Mouse (Mus musculus): ENCODE data around the gene Nat8f2. TPM values are rescaled to one million over a fixed set of nuclear protein-coding genes. Genes with fewer than 3 reads are reported as not detected.
A peak's percentile ranks its signal among the peaks of the same experiment; 100 is the strongest.
"Not testable (repeated sequence)": the region's sequence is repeated elsewhere in the genome, so short reads cannot be mapped to it uniquely, and the experiment has no call there.

The Nat8f2 gene
- 0.02 TPM in 1 of 2 replicates, not detected in the other for polyA plus RNA-seq (2012; rRNA removed)

- H3K36me3 ChIP-seq (ENCODE audit: control insufficient read depth, insufficient read depth, low read length); DNase-seq (ENCODE audit: low read depth in 1 of 2, low spot score in 2 of 2); H3K4me1 ChIP-seq (ENCODE audit: control insufficient read depth, insufficient read depth, insufficient read length); H3K4me3 ChIP-seq (ENCODE audit: extremely low read depth, insufficient read depth, insufficient read length); H3K27ac ChIP-seq (ENCODE audit: insufficient read depth, low read length); H3K27me3 ChIP-seq (ENCODE audit: control insufficient read depth, insufficient read depth, low read length): not testable (repeated sequence)
- WGBS, result 86% methylated on average over 5 of the region's 5 CpGs
Measured at GRCm38 (mm10) chr6:85869006-85869405, at the start of gene Nat8f2. Gene Nat8f2 (minus strand): TSS chr6:85869158.

- H3K36me3 ChIP-seq (ENCODE audit: control insufficient read depth, insufficient read depth, low read length); DNase-seq (ENCODE audit: low read depth in 1 of 2, low spot score in 2 of 2); H3K27me3 ChIP-seq (ENCODE audit: control insufficient read depth, insufficient read depth, low read length); H3K4me1 ChIP-seq (ENCODE audit: control insufficient read depth, insufficient read depth, insufficient read length); H3K27ac ChIP-seq (ENCODE audit: insufficient read depth, low read length); H3K4me3 ChIP-seq (ENCODE audit: extremely low read depth, insufficient read depth, insufficient read length): not testable (repeated sequence)
- WGBS, result 94% methylated on average over 3 of the region's 3 CpGs
Measured at GRCm38 (mm10) chr6:85918341-85918740, 49.4 kb upstream of the Nat8f2 start.

GRCm38 (mm10) chr6:85916596-85916995, 47.6 kb upstream of the Nat8f2 start:
- peak overlapping the region; percentile 64; the same call in 1 of the 2 replicates for H3K27ac ChIP-seq (ENCODE audit: insufficient read depth, low read length)
- H3K4me3 ChIP-seq (ENCODE audit: extremely low read depth, insufficient read depth, insufficient read length), result peak overlapping the region; percentile 90; the same call in 1 of the 2 replicates
- DNase-seq (ENCODE audit: low read depth in 1 of 2, low spot score in 2 of 2), result no peak

GRCm38 (mm10) chr6:85915539-85916513, 46.9 kb upstream of the Nat8f2 start, which contains the start of gene Nat8f1:
Gene Nat8f1 (minus strand): TSS chr6:85915687.
- not testable (repeated sequence) for H3K36me3 ChIP-seq (ENCODE audit: control insufficient read depth, insufficient read depth, low read length); H3K4me1 ChIP-seq (ENCODE audit: control insufficient read depth, insufficient read depth, insufficient read length); H3K27me3 ChIP-seq (ENCODE audit: control insufficient read depth, insufficient read depth, low read length)
- Histone ChIP-seq H3K4me3 (ENCODE audit: extremely low read depth, insufficient read depth, insufficient read length) (peak within 1 kb of the TSS; percentile 90), H3K27ac (ENCODE audit: insufficient read depth, low read length) (peak within 1 kb of the TSS; percentile 93)
- TF ChIP-seq POLR2A (IDR thresholded peaks at IDR 0.05; ENCODE audit: low read depth, low read length) (peak; percentile 17; the same call in 1 of the 2 replicates), CTCF (IDR thresholded peaks at IDR 0.05; ENCODE audit: extremely low read depth, insufficient read depth, insufficient read length, insufficient replicate concordance) (peak; percentile 16; the same call in 1 of the 2 replicates)
- 1% methylated on average over 58 of the region's 61 CpGs for WGBS
- peak; percentile 74 to 77 for DNase-seq (ENCODE audit: low read depth in 1 of 2, low spot score in 2 of 2)

More at GRCm38 (mm10) chr6:85916596-85916995, 47.6 kb upstream of the Nat8f2 start:
- Histone ChIP-seq H3K36me3 (ENCODE audit: control insufficient read depth, insufficient read depth, low read length) (no peaks in the 10 kb centered on the region), H3K4me1 (ENCODE audit: control insufficient read depth, insufficient read depth, insufficient read length) (0 out of 2 replicates have a peak, but pooled peaks cover 4% of the 10 kb centered on the region), H3K27me3 (ENCODE audit: control insufficient read depth, insufficient read depth, low read length) (no peaks in the 10 kb centered on the region)
- TF ChIP-seq CTCF (IDR thresholded peaks at IDR 0.05; ENCODE audit: extremely low read depth, insufficient read depth, insufficient read length, insufficient replicate concordance) (no peak), POLR2A (IDR thresholded peaks at IDR 0.05; ENCODE audit: low read depth, low read length) (no peak)
- 88% methylated on average over 6 of the region's 6 CpGs for WGBS

- H3K27ac ChIP-seq (ENCODE audit: insufficient read depth, low read length), result peak overlapping the region; percentile 93
- no peaks in the 10 kb centered on the region for H3K36me3 ChIP-seq (ENCODE audit: control insufficient read depth, insufficient read depth, low read length)
- DNase-seq (ENCODE audit: low read depth in 1 of 2, low spot score in 2 of 2), result no peak
- peak overlapping the region; percentile 90 for H3K4me3 ChIP-seq (ENCODE audit: extremely low read depth, insufficient read depth, insufficient read length)
- TF ChIP-seq POLR2A (IDR thresholded peaks at IDR 0.05; ENCODE audit: low read depth, low read length), result no peak
- 0 out of 2 replicates have a peak, but pooled peaks cover 4% of the 10 kb centered on the region for H3K4me1 ChIP-seq (ENCODE audit: control insufficient read depth, insufficient read depth, insufficient read length)
- no peaks in the 10 kb centered on the region for H3K27me3 ChIP-seq (ENCODE audit: control insufficient read depth, insufficient read depth, low read length)
- 2% methylated on average over 11 of the region's 11 CpGs for WGBS
Measured at GRCm38 (mm10) chr6:85915141-85915538, 46.2 kb upstream of the Nat8f2 start.

GRCm38 (mm10) chr6:85911587-85911986, 42.6 kb upstream of the Nat8f2 start, which contains the start of gene Tprkb:
Gene Tprkb (plus strand): TSS chr6:85911865.
- DNase-seq (ENCODE audit: low read depth in 1 of 2, low spot score in 2 of 2), result no peak
- H3K4me1 ChIP-seq (ENCODE audit: control insufficient read depth, insufficient read depth, insufficient read length), result 0 out of 2 replicates have a peak, but pooled peaks cover 4% of the 10 kb centered on the region
- TF ChIP-seq POLR2A (IDR thresholded peaks at IDR 0.05; ENCODE audit: low read depth, low read length) (no peak), CTCF (IDR thresholded peaks at IDR 0.05; ENCODE audit: extremely low read depth, insufficient read depth, insufficient read length, insufficient replicate concordance) (no peak)
- no peak within 1 kb of the TSS for H3K4me3 ChIP-seq (ENCODE audit: extremely low read depth, insufficient read depth, insufficient read length)
- 70% methylated on average over 3 of the region's 3 CpGs for WGBS
- H3K27ac ChIP-seq (ENCODE audit: insufficient read depth, low read length), result no peak within 1 kb of the TSS
- 0 out of 2 replicates have a peak, but pooled peaks cover 1% of the 10 kb centered on the region for H3K36me3 ChIP-seq (ENCODE audit: control insufficient read depth, insufficient read depth, low read length)
- H3K27me3 ChIP-seq (ENCODE audit: control insufficient read depth, insufficient read depth, low read length), result no peaks in the 10 kb centered on the region

GRCm38 (mm10) chr6:85909704-85910103, 40.7 kb upstream of the Nat8f2 start:
- Histone ChIP-seq H3K4me3 (ENCODE audit: extremely low read depth, insufficient read depth, insufficient read length) (no peak overlapping the region), H3K4me1 (ENCODE audit: control insufficient read depth, insufficient read depth, insufficient read length) (no peaks in the 10 kb centered on the region), H3K27ac (ENCODE audit: insufficient read depth, low read length) (no peak overlapping the region), H3K27me3 (ENCODE audit: control insufficient read depth, insufficient read depth, low read length) (no peaks in the 10 kb centered on the region), H3K36me3 (ENCODE audit: control insufficient read depth, insufficient read depth, low read length) (0 out of 2 replicates have a peak, but pooled peaks cover 1% of the 10 kb centered on the region)
- WGBS, result 92% methylated on average over 1 of the region's 1 CpGs
- no peak for TF ChIP-seq CTCF (IDR thresholded peaks at IDR 0.05; ENCODE audit: extremely low read depth, insufficient read depth, insufficient read length, insufficient replicate concordance)
- TF ChIP-seq POLR2A (IDR thresholded peaks at IDR 0.05; ENCODE audit: low read depth, low read length), result no peak
- DNase-seq (ENCODE audit: low read depth in 1 of 2, low spot score in 2 of 2), result no peak

All from spleen, adult 2 months (tissue).